Mouse (Mus musculus): Measurements from ENCODE around the gene Gm49333. TPM values are rescaled to one million over a fixed set of nuclear protein-coding genes. Genes with fewer than 3 reads are reported as not detected.

The Gm49333 gene
- polyA plus RNA-seq (2012; ENCODE audit: insufficient read depth, insufficient read length, low replicate concordance, missing spikeins) = not detected in 2 replicates

DNA sequence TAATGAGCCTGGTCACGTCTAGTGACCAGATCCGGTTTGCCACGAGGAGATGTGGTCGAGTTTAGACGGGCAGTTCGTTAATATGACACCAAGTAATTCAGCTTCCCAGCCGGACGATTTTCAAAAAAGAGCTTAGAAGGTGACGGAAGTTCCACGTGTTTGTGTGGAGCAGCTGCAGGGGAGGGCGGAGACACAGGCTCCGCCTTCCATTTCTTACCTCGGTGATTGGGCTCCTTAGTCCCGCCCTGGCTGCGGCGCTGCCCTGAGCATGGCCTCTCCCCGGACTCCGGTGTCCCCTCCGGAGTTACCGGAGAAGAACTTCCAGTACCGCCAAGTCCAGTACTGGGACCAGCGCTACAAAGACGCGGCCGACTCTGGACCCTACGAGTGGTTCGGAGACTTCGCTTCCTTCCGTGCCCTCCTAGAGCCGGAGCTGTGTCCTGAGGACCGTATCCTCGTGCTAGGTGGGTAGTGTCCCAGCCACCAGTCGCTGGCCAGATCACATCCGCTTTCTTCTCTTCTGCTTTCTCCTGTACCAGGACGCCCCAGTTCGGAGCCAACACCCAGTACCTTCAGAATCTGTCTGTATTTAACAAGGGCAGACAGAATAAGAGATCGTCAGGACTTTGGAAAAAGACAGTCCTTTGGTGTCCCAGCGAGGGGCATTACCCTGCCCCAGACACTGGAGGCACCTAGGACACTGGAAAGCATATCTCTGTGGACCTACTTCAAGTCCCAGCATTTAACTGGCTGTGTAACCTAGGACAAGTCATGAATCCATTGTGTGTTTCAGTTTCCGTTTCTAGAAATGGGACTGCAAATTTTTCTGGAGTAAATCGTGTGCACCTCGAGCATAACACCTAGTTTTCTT lies at the start of gene Gm49333, which contains the start of the genes Eef1akmt4 and Alg3:
Gene Gm49333, plus strand, starts transcription at position 254 of the 871 bp plus-strand sequence.
Gene Eef1akmt4, plus strand, starts transcription at position 237 of the 871 bp plus-strand sequence.
Gene Alg3, minus strand, starts transcription at position 379 of the 871 bp plus-strand sequence.
- H3K4me3 ChIP-seq (ENCODE audit: insufficient read depth, low read depth, low read length) = peak within 1 kb of the TSS; percentile 93
- no peaks in the 10 kb centered on the region for H3K4me1 ChIP-seq (ENCODE audit: control insufficient read depth, insufficient read depth, low read length)
- TF ChIP-seq CTCF (IDR thresholded peaks at IDR 0.05; ENCODE audit: insufficient read depth, low read depth, low read length) = no peak
- TF ChIP-seq POLR2A (IDR thresholded peaks at IDR 0.05; ENCODE audit: insufficient read depth, low read depth, low read length) = peak; percentile 32; the same call in 1 of the 2 replicates
- WGBS = under 1% methylated on average over 41 of the region's 41 CpGs
- peak within 1 kb of the TSS; percentile 72 for H3K27ac ChIP-seq (ENCODE audit: insufficient read depth, low read depth, low read length)

DNA sequence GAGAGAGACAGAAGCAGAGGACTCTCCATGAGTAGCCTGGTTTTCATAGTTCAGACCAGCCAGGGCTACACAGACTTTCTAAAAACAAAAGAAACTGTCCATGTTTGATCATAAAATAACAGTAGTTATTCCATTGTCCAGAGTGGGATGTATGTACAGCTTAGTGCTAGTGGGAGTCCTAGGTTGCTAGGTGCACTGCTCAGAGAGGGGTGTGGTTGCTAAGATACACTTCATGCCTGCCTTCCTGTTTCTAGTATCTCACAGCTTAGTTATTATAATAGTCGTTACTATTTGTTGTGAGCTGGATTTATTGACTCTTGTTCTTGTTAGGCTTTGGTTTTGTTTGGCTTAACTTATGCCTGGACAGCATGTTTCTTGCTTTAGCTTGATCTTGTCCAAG lies 46.3 kb upstream of the Gm49333 start:
- WGBS = 27% methylated on average over 1 of the region's 1 CpGs
- no peak overlapping the region for H3K27ac ChIP-seq (ENCODE audit: insufficient read depth, low read depth, low read length)
- H3K4me3 ChIP-seq (ENCODE audit: insufficient read depth, low read depth, low read length) = no peak overlapping the region
- H3K4me1 ChIP-seq (ENCODE audit: control insufficient read depth, insufficient read depth, low read length) = no peaks in the 10 kb centered on the region
- no peak for TF ChIP-seq POLR2A (IDR thresholded peaks at IDR 0.05; ENCODE audit: insufficient read depth, low read depth, low read length)
- TF ChIP-seq CTCF (IDR thresholded peaks at IDR 0.05; ENCODE audit: insufficient read depth, low read depth, low read length) = no peak

DNA sequence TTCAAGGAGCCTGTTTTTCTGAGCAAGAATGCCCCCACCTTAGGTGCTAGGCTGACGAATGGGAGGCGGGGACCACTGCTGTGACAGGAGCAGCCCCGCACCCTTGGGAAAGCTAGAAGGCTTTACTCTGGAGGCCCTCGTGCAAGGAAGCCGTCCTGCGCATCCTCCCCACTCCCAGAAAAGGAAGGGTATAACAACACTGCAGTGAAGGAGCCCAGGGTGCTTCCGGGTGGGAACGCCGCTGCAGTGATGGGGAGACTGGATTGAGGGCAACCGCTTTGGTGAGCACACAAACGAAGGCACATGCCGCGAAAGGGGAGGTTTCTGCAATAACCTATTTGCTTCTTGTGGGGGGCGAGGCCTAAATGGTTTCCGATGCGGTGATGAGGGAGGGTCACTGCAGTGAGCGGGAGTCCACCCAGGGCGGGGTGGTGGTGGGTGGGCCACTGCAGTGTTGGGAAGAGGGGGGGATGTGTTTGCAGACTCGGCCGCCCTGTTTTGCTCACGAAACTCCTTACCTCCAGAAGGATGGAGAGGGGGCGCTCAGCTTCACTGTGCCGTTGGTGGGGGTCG lies 22.0 kb upstream of the Gm49333 start, which contains the start of gene Vwa5b2:
Gene Vwa5b2, plus strand, starts transcription at position 106 of the 573 bp plus-strand sequence.
- TF ChIP-seq POLR2A (IDR thresholded peaks at IDR 0.05; ENCODE audit: insufficient read depth, low read depth, low read length) (no peak), CTCF (IDR thresholded peaks at IDR 0.05; ENCODE audit: insufficient read depth, low read depth, low read length) (no peak)
- Histone ChIP-seq H3K4me3 (ENCODE audit: insufficient read depth, low read depth, low read length) (peak within 1 kb of the TSS; percentile 62), H3K27ac (ENCODE audit: insufficient read depth, low read depth, low read length) (no peak within 1 kb of the TSS), H3K4me1 (ENCODE audit: control insufficient read depth, insufficient read depth, low read length) (peaks cover 17% of the 10 kb centered on the region; the same call in 1 of the 2 replicates)
- under 1% methylated on average over 24 of the region's 24 CpGs for WGBS

DNA sequence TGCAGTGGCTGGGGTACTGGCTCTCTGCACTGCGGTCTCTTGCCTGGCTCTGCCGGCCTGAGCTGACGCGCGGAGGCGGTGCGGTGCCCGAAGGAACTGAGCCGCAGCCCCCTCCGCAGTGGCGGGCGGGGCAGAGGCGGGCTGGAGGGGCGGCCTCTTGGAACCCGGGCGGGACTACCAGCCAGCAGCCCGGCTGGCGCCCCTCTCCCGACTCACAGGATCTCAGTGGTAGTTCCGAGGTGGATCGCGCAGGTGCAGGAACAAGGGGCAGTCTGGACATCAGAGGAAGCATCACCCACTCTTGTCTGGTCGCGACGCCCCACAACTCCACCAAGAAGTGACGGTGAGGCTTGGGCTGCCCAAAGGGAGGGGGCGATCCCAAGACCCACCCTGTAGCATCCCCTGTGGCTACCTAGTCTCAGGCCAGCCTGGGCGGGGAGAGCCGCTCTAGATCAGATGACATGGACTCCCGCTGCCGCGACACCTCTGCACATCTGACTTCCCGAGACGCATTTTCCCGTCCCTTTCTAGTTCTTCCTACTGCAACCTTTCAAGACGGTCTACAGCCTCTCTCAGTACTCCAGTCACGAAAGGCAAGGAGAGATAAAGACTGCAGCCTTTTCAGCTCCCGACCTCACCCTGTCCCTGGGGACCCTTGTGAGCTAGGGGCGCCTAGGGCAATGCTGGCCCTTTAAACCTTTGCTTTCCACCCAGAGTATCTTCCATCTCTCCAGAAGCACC lies 21.3 kb upstream of the Gm49333 start:
- H3K4me3 ChIP-seq (ENCODE audit: insufficient read depth, low read depth, low read length) = peak overlapping the region; percentile 62
- peaks cover 17% of the 10 kb centered on the region; the same call in 1 of the 2 replicates for H3K4me1 ChIP-seq (ENCODE audit: control insufficient read depth, insufficient read depth, low read length)
- TF ChIP-seq POLR2A (IDR thresholded peaks at IDR 0.05; ENCODE audit: insufficient read depth, low read depth, low read length) = 0 out of 2 replicates have a peak, but pooled peaks have one; percentile 30
- TF ChIP-seq CTCF (IDR thresholded peaks at IDR 0.05; ENCODE audit: insufficient read depth, low read depth, low read length) = no peak
- WGBS = under 1% methylated on average over 39 of the region's 39 CpGs
- no peak overlapping the region for H3K27ac ChIP-seq (ENCODE audit: insufficient read depth, low read depth, low read length)

DNA sequence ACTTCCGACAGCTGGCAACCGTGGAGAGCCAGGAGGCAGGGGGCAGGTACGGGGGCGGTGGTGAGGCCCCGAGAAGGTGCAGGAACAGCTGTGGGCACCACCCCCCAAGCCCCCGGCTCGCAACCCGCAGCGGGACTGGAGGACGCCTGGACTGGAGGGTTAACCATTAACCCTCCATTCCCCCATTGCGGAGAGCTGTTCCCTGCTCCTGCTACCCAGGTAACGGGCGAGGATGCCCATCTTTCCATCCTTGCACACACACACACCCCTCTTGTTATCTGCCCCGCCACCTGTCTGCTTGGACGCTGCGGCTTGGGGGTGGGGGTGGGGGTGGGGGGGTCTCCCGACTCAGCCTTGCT lies 20.8 kb upstream of the Gm49333 start:
- Histone ChIP-seq H3K27ac (ENCODE audit: insufficient read depth, low read depth, low read length) (no peak overlapping the region), H3K4me3 (ENCODE audit: insufficient read depth, low read depth, low read length) (peak overlapping the region; percentile 62), H3K4me1 (ENCODE audit: control insufficient read depth, insufficient read depth, low read length) (peaks cover 17% of the 10 kb centered on the region; the same call in 1 of the 2 replicates)
- 5% methylated on average over 17 of the region's 17 CpGs for whole genome bisulfite sequencing
- TF ChIP-seq POLR2A (IDR thresholded peaks at IDR 0.05; ENCODE audit: insufficient read depth, low read depth, low read length) (no peak), CTCF (IDR thresholded peaks at IDR 0.05; ENCODE audit: insufficient read depth, low read depth, low read length) (no peak)

DNA sequence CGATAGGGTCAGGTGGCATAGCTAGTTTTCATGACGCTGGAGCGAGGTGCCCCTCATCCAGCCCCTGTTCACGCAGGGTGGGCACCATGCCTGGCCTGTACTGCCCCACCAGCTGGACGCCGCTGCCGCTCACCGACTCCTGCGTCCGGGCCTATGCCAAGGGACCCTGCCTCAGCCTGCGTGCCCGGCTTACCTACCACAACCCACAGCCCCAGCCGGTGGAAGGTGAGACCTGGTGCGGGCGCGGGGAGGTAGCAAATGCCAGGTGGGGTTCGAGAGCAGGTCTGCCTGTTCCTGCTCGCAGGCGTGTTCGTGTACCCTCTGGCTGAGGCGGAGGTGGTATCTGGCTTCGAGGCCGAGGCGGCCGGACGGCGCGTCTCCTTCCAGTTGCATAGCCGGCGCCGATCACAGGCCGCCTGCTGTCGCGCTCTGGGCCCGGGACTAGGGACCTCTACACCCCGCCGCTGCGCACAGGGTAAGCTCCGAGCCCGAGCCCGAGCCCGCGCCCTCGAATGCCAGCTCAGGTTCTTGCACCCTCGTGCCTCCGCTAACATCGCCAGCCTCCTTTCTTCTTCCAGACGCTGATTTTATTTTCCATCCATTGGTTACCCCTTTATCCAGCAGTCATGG lies 20.2 kb upstream of the Gm49333 start:
- no peak overlapping the region for H3K27ac ChIP-seq (ENCODE audit: insufficient read depth, low read depth, low read length)
- H3K4me3 ChIP-seq (ENCODE audit: insufficient read depth, low read depth, low read length) = no peak overlapping the region; the same call in 1 of the 2 replicates
- peaks cover 17% of the 10 kb centered on the region; the same call in 1 of the 2 replicates for H3K4me1 ChIP-seq (ENCODE audit: control insufficient read depth, insufficient read depth, low read length)
- TF ChIP-seq POLR2A (IDR thresholded peaks at IDR 0.05; ENCODE audit: insufficient read depth, low read depth, low read length) (no peak), CTCF (IDR thresholded peaks at IDR 0.05; ENCODE audit: insufficient read depth, low read depth, low read length) (no peak)
- 30% methylated on average over 48 of the region's 48 CpGs for WGBS

DNA sequence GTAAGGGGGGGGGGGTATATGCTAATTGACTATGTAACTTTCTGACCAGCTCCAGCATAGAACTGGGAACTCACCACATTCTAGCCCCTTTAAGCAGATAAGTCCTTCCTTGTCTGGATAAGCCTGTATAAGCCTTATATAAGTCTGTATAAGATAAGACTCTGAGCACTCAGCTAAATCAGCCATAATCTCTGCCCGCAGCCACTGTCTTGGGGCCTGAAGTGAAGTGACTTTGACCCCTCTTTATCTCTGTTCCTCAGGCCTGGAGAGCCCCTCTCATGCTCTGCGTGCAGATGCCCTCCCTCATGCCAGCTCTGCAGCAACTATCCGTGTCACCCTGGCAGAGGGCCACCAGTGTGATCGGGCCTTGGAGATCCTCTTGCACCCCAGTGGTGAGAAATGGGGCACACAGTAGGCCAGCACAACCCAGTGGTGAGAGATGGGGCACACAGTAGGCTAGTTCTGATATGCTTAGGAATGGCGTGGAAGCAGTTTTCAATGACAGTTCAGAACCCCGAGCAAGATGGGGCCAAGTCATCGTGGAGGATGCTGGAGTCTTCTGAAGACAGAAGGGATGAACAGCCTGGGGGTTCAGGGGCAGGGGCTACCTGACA lies 16.2 kb upstream of the Gm49333 start:
- TF ChIP-seq CTCF (IDR thresholded peaks at IDR 0.05; ENCODE audit: insufficient read depth, low read depth, low read length) = no peak
- TF ChIP-seq POLR2A (IDR thresholded peaks at IDR 0.05; ENCODE audit: insufficient read depth, low read depth, low read length) = no peak
- H3K4me3 ChIP-seq (ENCODE audit: insufficient read depth, low read depth, low read length) = no peak overlapping the region
- 87% methylated on average over 7 of the region's 7 CpGs for WGBS
- H3K4me1 ChIP-seq (ENCODE audit: control insufficient read depth, insufficient read depth, low read length) = peaks cover 8% of the 10 kb centered on the region; the same call in 1 of the 2 replicates
- no peak overlapping the region for H3K27ac ChIP-seq (ENCODE audit: insufficient read depth, low read depth, low read length)

DNA sequence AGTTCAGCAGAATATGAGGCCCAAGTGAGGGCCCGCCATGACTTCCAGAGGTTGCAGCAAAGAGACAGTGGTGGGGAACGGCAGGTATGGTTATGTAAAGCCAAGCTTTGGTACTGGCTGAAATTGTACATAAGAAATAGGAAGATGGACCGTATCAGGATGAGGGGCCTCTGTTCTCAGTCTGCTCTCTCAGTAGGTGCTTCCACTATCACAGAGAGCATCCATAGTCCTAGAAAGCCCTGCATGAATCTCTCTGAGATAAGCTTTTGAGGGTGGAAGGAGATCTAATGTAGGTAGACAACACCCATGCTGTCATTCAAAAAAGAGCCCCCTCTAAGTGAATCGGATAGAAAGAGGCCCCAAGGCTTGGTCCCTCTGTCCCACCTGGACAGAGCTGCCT lies 15.7 kb upstream of the Gm49333 start:
- peaks cover 3% of the 10 kb centered on the region; the same call in 1 of the 2 replicates for H3K4me1 ChIP-seq (ENCODE audit: control insufficient read depth, insufficient read depth, low read length)
- no peak overlapping the region for H3K4me3 ChIP-seq (ENCODE audit: insufficient read depth, low read depth, low read length)
- TF ChIP-seq POLR2A (IDR thresholded peaks at IDR 0.05; ENCODE audit: insufficient read depth, low read depth, low read length) (no peak), CTCF (IDR thresholded peaks at IDR 0.05; ENCODE audit: insufficient read depth, low read depth, low read length) (no peak)
- 90% methylated on average over 4 of the region's 4 CpGs for WGBS
- H3K27ac ChIP-seq (ENCODE audit: insufficient read depth, low read depth, low read length) = no peak overlapping the region
